Mouse (Mus musculus): ENCODE measurements around the gene Tubal3.
"Not testable (repeated sequence)": the region's sequence is repeated elsewhere in the genome, so short reads cannot be mapped to it uniquely, and the experiment has no call there.

Tubal3 gene

DNA sequence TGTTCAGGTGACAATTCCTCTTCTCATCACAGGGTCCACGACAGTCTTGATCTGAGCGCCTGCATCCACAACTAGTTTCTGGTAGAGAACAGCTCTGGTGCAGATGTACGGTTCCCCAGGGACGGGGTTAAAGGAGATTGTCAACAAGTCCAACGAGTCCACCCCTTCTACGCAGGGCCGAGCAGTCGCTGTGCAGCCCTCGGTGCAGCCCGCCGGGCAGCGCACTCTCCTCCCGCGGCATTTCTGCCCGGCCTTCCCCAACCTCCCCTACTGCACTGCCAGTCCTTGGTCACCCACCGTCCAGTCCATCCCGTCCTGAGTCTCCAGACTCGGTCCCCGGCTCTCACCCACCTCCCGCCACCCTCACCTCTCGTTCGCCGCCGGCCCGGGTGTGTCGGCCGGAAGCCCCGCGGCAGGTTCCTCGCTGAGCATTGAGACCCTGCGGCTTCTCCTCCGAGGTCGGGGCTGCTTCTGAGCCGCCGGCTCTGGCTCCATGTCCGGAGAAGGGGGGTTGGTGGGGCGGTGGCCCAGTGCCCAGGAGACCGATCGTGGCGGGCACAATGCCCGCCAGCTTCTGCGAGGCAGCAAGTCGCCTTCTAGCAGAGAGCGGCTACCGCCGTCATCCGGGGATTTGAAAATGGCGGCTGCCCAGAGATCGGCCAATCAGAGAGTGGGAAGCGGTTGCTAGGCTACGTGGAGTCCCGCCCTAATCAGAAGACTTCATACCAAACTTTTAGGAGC lies at the start of gene Tubal3, which contains the start of gene Net1:
TSS of gene Tubal3 (plus strand) at position 704 of the 741 bp plus-strand sequence.
TSS of gene Net1 (minus strand) at position 650 of the 741 bp plus-strand sequence.
- DNase-seq (ENCODE audit: low read depth, low spot score) = peak; percentile 76

DNA sequence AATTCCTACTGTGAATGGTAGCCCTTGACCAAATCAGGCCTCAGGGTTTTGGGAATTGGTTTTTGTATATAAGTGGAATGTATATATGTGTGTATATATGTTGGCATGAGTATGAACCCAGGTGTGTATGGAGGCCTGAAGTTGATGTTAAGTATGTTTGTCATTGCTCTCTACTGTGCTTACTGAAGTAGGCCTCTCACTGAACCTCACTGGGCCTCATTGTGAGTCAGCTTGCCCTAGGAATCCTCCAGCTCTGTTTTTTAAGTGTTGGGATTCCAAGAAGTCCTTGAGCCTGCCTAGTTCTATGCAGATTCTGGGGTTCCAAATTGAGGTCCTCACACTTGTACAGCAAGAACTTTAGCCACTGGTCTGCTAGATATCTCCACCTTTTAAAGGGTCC lies 48.2 kb upstream of the Tubal3 start:
- no peak for DNase-seq (ENCODE audit: low read depth, low spot score)

DNA sequence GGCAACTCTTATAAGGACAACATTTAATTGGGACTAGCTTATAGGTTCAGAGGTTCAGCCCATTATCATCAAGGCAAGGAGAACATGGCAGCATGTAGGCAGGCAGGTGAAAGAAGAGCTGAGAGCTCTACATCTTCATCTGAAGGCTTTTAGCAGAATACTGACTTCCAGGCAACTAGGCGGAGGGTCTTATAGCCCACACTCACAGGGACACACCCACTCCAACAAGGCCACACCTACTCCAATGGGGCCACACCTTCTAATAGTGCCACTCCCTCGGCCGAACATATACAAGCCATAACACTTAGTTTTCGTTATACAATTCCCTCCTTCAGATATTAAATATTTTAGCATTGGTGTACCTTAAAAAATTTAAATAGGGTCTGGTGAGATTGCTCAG lies 45.2 kb upstream of the Tubal3 start:
- DNase-seq (ENCODE audit: low read depth, low spot score) = no peak

DNA sequence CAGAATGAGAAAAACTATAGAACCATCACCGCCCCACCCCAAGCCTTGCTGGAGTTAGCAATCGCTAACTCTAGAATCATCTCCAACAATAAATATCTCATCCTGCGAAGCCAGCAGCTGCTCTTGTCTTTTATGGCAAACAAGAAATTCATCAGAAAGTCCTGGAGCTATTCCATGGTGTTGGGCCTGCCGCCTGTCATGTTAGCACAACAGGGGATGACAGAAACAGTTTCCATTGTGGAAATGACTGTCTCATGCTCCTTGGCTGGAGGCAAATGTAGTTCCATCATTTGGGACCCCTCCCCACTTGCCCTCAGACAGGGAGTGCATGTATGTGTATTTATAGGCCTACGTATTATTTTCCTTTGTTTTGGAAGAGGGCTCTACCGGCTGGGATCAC lies 41.6 kb upstream of the Tubal3 start:
- no peak for DNase-seq (ENCODE audit: low read depth, low spot score)

DNA sequence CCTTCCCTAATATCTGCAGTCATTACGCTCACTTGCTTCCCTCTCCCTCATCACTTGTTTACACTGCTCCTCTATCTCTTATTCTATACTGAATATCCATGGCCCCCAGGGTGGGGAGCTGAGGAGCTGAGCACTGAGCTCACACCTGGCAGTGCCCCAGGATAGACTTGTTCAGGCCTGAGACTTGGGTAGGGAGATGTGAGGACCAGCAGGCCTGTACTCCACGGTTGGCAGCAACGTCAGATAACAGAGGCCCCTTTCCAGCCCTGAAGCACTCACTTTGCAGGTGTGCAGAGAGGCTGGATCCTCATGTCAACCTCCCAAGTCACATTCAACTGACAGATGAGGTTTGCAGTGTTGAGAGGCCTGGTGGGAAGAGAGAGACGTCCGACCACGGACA lies 40.9 kb upstream of the Tubal3 start:
- DNase-seq (ENCODE audit: low read depth, low spot score) = no peak

DNA sequence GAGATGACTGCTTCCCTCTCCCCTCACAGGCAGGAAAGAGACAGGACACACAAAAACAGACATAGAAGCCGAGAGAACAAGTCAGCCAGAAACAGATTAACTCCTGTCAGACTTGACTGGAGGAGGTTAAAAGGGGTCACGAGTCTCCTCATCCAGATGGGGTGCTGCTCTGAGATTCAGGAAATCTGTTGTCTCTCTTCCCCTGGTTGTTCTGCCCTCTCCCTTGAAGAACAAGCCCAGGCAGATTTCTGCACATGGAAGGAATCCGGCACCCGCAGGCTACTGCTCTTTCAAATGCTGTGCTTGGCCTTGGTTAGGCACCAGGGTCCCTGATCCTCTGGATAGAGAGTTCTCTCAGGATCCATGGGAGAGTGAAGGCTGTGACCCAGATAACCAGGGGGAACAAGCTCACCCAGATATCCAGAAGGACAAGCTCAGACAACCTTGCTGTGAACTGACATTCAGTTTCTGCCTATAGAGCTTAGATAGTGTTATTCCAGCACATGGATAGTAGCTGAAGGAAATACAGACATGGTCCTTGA lies 40.3 kb upstream of the Tubal3 start:
- DNase-seq (ENCODE audit: low read depth, low spot score) = no peak

DNA sequence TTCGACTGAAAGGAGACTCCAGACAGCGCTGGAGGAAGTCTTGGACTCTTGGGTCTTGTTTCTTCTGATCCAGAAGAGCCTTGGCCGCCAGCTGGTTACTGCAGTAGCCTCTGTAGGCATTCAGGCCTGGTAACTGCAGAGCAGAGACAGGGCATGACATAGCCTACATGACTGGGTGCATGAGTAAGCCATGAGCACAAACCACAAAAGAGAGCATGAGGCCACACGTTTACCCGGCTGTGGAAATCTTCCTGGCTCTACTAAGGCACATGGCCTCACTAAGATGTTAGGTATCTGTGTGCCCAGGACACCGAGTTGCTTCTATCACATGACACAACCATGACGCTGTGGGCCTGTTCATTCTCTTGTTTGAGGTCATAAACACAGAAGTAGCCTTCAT lies 31.4 kb upstream of the Tubal3 start:
- no peak for DNase-seq (ENCODE audit: low read depth, low spot score)

DNA sequence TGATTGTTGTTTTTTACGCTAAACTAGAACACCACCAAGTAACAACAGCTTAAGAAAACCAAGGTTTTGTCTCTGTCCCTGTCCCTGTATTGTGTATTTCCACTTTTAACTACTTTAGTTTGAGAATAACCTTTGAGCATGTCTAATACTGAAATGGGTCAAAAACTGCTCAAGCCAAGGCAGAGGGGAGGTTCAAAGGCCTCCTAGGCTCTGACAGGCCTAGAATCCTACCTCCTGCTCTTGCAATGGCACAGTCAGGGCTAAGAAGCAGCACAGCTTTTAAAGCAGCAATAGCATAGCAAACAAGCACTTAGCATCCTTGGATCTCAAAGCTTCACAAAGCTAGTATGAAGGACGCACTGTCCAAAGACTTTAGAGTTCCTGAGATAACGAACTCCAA lies 29.0 kb upstream of the Tubal3 start:
- no peak for DNase-seq (ENCODE audit: low read depth, low spot score)

DNA sequence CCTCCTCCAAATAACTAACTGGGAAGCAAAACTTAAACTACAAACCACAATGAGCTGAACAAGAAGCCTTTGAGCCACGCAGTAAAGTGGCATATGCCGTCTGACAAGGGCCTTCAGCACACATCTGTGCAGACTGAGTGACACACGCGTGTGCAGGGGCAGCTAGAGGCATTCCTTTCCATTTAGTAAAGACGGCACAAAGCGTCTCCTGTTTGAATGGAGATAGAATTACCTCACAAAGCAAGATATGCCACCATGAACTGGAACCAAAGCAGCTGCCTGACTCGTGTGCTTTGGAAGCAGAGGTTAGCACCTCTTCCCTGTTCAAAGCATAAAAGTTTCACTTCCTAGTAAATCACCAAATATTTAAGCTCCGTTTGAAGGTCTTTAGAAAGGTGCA lies 28.0 kb upstream of the Tubal3 start:
- no peak for DNase-seq (ENCODE audit: low read depth, low spot score)

DNA sequence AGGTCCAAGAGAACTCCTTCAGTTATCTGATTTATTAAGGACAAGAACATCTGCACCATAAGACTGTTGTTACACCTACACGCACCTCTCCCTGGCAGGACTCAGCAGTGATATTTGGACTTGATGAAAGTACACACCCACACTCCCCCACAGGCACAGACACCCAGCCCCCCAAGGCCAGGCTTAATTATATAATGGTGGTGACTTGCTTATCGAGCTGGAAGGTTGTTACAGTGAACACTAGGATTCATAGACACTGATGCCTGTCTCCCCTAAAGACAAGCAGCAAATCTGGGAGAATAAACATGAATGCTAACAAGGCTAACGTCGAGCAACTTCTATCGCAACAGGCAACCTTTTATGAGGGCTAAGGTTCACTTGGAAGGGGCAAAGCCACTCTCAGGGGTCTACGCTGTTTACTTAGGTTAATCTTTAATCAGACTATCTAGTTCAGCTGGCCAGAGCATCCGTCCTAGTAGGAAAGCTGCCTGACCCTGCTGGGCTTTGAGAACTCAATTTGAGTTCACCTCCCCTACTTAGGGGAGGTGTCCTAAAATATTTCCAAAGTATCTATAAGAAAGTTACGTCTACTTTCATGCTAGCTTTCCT lies 26.5 kb upstream of the Tubal3 start:
- DNase-seq (ENCODE audit: low read depth, low spot score) = no peak

DNA sequence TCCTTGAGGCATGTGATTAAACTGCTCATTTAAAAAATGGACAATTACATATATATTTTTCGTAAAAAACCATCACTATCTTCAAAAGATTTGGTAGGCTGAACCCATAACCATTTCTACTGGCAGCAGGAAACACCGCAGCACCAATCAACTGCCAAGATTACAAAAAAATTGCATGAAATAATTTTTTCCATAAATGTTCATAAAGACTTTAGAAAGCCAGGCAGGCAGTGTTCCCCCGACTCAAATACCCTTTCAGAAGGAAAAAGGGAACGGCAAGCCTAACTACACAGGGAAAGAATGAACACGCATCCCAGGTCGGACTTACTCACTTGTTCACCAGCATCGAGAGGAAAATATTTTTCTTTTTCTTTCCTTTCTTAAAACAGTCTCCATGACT lies 25.5 kb upstream of the Tubal3 start:
- no peak for DNase-seq (ENCODE audit: low read depth, low spot score)

DNA sequence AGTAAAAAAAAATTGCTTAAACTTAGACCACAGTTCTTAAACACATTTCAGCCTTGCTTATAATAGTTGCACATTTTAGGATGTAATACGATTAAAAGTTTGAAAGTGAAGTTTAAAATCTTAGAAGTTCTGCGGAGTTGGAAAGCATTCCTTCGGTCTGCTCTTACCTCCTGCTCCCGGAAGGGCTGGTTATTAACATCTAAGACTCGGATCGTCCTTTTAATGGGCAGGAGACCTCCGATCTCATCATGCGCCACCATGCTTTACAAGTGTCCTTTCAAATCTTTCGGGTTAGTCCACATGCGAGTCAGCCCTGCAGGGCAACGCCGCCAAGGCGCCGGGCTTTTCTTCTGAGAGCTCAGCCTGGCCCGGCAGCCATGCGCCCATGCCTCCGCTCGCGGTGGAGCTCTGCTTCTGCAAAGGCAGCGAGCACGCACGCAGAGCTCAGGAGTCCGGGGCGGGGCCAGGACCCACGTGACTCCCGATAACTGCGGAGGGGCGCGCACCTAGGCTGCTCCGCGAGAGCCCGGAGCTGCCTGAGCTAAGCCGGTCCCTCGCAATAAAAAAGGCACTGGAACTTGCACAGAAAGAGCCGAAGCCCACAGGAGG lies 24.8 kb upstream of the Tubal3 start:
- peak; percentile 83 for DNase-seq (ENCODE audit: low read depth, low spot score)

DNA sequence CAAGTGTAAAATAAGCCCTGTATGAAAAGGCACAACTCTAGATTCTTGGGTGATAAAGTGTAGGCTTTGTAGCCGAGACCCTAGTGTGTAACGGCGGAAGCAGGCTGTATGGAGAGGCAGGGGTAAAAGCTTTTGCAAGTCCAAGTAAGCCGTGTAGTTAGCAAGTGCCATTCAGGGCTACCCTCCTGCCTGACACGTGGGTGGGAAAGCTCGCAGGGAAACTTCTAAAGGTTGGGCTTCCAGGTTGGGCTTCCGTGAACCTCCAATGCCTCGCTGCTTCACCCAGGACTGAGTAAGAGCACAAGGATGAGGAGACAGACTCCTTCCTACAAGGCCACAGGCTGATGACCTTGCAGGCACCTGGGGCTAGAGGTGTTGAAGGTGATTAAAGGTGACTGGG lies 23.5 kb upstream of the Tubal3 start:
- DNase-seq (ENCODE audit: low read depth, low spot score) = no peak

DNA sequence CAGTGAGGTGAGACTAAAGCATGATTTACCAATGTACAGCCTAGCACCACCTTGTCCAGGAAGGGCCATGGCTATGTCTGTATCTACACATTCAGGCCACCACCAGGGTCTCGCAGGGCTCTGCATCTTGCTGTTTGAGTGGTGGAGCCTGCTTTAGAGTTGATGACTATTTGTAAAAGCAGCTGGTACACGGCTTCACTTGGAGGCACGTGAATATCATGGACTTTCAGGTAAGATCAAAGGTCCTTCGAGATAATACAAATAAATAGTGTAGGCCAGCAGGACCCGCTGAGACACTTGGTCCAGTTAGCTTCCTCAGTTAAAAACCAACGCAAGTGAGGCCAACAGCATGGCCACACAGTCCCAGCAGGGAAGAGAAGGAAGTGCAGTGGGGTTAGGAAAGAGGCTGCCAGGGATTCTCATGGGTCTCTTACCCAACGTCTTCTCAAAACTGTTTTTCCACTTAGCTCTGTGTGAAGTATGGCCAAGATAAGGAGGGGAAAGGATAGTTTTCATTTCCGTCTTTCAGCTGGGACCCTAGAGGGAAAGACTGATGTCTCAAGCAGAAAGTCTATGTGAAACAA lies 22.6 kb upstream of the Tubal3 start:
- peak; percentile 16 for DNase-seq (ENCODE audit: low read depth, low spot score)

DNA sequence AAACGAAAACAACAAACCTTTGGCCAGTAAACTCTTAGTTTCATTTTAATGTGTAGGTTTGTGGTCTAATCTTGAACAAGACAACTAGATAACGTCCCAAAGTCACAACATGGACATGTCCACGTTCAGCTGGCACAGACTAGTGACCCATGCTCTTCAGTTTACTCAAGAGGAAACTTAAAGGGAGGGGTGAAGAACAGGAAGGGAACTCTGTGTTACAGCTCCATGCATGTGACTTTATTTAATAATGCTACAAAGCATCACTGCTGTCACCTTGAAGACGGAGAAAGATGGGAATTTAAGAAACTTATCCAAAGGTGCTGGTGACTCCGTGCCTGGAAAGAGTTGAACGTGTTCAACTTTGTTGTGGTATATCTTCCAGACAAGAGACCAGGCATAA lies 22.0 kb upstream of the Tubal3 start:
- no peak for DNase-seq (ENCODE audit: low read depth, low spot score)

DNA sequence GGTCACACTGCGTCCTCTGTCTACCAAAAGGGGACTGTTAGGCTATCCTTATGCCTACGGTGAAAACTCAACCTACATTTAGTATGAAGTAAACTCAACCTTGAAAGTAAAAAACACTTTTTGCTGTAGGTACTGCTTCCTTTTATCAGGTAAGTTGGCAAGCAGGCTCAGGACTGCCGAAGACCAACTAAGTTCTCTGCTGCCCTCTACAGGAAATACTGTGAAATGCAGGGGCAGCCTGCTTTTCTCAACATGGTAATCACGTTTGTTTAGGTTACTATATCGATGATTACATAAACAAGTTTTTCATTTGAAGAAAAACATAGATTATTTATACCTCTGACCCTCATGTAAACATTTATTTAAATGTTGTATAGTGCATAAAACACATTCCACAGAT lies 21.2 kb upstream of the Tubal3 start:
- DNase-seq (ENCODE audit: low read depth, low spot score) = peak; percentile 65

DNA sequence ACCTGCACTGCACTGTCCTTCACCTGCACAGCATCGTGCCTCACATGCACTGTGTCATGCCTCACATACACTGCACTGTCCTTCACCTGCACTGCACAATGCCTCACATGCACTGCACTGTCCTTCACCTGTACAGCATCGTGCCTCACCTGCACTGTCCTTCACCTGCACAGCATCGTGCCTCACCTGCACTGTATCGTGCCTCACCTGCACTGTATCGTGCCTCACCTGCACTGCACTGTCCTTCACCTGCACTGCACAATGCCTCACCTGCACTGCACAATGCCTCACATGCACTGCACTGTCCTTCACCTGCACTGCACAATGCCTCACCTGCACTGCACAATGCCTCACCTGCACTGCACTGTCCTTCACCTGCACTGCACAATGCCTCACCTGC lies 19.9 kb upstream of the Tubal3 start:
- not testable (repeated sequence) for DNase-seq (ENCODE audit: low read depth, low spot score)

DNA sequence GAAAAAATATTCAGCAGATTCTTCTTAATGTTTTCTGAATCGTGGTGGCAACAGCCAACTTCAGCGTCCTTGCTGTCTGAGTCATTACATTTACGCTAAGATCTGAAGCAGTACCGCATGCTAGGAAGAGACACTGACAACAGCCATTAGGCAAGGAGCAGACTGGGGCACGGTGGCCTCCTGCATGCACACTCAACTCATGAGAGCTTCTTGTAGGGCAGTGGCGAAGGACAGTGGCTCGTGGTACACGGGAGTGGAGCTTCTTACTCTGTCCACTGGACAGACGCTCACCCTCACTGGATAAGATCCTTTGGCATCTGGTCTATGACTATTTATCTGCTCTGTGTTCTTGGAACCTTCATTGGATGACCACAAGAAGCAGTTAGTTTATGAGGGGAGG lies 18.8 kb upstream of the Tubal3 start:
- DNase-seq (ENCODE audit: low read depth, low spot score) = no peak

DNA sequence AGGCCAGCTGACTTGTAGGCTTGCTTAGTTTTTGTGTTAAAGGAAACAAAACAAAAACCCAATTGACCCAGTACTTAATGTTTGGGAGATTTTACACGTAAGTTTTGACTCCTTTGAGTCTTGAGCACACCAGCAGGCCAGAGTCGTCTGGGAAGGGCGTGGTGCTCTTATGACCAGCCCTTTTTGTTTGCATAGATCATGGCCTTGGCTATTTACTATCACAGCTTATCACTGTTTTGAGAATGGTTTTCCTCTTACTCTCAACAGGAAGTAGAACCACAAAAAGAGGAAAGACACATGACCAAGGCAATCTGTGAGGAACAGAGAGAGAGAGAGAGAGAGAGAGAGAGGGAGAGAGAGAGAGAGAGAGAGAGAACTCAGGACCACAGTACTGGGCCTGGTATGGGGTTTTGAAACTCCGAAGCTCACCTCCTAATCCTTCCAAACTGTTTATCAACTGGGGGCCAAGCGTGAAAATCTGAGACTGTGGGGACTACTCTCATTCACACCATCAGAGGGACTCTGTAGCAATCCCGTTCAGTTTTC lies 10.8 kb upstream of the Tubal3 start:
- no peak for DNase-seq (ENCODE audit: low read depth, low spot score)

DNA sequence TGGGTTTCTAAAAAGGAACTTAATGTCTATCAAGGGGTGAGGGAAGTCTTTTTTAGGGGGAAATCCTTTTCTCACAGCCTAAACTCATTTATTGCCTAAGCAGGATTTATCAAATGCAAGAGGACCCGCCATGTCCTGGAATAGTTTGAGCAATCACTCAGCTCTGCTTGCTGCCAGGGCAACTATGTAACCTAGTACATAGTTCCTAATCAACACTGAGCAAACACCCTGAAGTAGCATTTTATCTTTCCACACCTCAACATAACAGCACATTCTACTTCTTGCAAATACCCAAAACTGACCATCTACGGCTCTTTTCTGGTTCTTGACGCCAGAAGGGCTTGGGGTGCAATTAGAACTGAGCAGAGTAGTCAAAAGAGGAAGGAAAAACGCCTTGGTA lies 9.8 kb upstream of the Tubal3 start:
- DNase-seq (ENCODE audit: low read depth, low spot score) = no peak

DNA sequence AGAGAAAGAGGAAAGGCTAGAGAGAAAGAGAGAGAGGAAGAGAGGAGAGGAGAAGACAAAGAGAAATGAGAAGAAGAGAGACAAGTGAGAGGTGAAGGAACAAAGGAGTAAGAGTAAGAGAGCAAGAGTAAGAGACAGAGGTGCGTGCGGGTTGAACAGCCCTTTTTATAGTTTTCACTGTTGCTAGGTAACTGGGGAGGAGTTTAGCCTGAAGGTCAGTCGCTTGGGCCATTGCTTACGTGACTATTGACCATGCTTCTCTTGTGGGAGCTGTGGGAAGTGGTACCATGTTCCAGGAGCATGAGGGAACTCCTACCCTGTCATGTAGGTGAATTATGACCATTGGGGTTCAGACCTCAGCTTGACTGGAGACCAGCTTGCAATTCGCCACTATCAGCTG lies 7.7 kb upstream of the Tubal3 start:
- no peak for DNase-seq (ENCODE audit: low read depth, low spot score)

DNA sequence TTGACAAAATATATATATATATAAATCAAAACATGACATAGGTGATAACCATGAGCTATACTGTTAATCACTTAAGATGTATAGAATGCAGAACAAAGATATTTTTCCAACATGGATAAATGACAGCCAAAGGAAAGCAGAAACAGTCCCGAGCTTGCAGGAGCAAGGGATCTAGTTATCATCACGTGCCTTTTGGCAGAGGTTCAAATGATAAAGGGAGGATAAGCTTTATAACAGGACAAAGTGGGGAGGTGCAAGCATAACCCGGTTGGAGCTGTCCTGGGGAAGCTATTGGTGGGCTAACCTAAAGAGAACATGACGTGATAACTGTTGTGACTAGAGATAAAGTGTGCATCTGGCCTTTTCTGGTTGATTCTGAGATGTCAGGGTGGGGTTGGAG lies 4.6 kb upstream of the Tubal3 start:
- no peak for DNase-seq (ENCODE audit: low read depth, low spot score)

Measured in skeletal muscle tissue, adult 2 months (tissue).